Mouse (Mus musculus) C2C12 (cell line): ENCODE measurements around the gene Rhbdl3.

Source experiments
- CEBPB ChIP-seq: IDR thresholded peaks from one replicate; pipeline ENCODE4 v1.6.1; 2011; ENCODE audit warnings: low read depth, mild to moderate bottlenecking, control low read depth, moderate library complexity
- CTCF ChIP-seq: IDR thresholded peaks from one replicate; pipeline ENCODE4 v1.5.1; 2011; ENCODE audit not compliant: control insufficient read depth, insufficient read depth, insufficient read length
- FOSL1 ChIP-seq: IDR thresholded peaks from one replicate; pipeline ENCODE4 v1.8.0; 2011; ENCODE audit warnings: mild to moderate bottlenecking, low read length; ENCODE audit not compliant: poor library complexity, insufficient read depth, severe bottlenecking
- MAX ChIP-seq: IDR thresholded peaks from one replicate; pipeline ENCODE4 v1.6.1; 2011; ENCODE audit warnings: mild to moderate bottlenecking, control low read depth
- MYOD1 ChIP-seq: IDR thresholded peaks from one replicate; pipeline ENCODE4 v1.6.1; 2011; ENCODE audit warnings: low read depth; ENCODE audit not compliant: control insufficient read depth, insufficient read length
- MYOG ChIP-seq: IDR thresholded peaks from one replicate; pipeline ENCODE4 v1.6.1; 2011; ENCODE audit not compliant: control insufficient read depth, insufficient read length; ENCODE audit errors: extremely low read depth
- USF1 ChIP-seq: IDR thresholded peaks from one replicate; pipeline ENCODE4 v1.6.1; 2011; ENCODE audit warnings: low read depth, mild to moderate bottlenecking, control low read depth, moderate library complexity

DNA sequence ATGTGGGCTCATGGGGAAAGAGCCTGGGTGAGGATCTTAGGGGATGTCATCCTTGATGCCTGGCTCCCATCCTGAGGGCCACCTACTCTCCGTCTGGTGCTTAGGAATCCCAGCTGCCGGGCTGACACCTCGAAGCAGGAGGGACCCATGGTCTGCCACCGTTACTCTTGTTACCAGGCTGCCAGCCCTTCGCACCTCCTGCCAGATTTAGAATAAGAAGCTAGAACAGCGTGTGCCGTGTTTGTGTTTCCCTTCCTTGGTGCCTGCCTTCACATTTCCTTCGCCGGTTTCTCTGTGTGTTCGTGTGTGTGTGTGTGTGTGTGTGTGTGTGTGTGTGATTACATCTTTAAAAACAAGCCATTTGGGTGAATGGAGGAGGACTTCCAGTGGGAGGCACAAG, 4.1 kb downstream of the Rhbdl3 start:
- no peak for TF ChIP-seq CTCF
- no peak for TF ChIP-seq MYOD1
- no peak for TF ChIP-seq MAX
- no peak for TF ChIP-seq USF1
- no peak for TF ChIP-seq CEBPB
- no peak for TF ChIP-seq MYOG
- TF ChIP-seq FOSL1: no peak
